Mouse (Mus musculus) thymus, postnatal 25 days (tissue): ENCODE results near the gene Klk1b9.
A peak's percentile ranks its signal among the peaks of the same experiment; 100 is the strongest.
"Not testable (repeated sequence)": the region's sequence is repeated elsewhere in the genome, so short reads cannot be mapped to it uniquely, and the experiment has no call there.

Experiments used
- DNase-seq: peaks from one replicate; pipeline ENCODE4 v3.0.0; 2022

The Klk1b9 gene

GRCm38 (mm10) chr7:43975761-43976160 is at the start of gene Klk1b9:
Gene Klk1b9 (plus strand): TSS chr7:43976061.
- DNase-seq = not testable (repeated sequence)

GRCm38 (mm10) chr7:43928521-43928920 is 47.3 kb upstream of the Klk1b9 start:
- DNase-seq = peak; percentile 10

GRCm38 (mm10) chr7:43932337-43932736 is 43.5 kb upstream of the Klk1b9 start:
- no peak for DNase-seq

- DNase-seq = no peak
These were observed 42.4 kb upstream of the Klk1b9 start, which contains the start of gene Klk15 for GRCm38 (mm10) chr7:43933440-43933839. Gene Klk15 (plus strand): TSS chr7:43933740.

- DNase-seq = no peak
These were observed 41.1 kb upstream of the Klk1b9 start for GRCm38 (mm10) chr7:43934747-43935146.

- no peak for DNase-seq
These were observed 39.3 kb upstream of the Klk1b9 start for GRCm38 (mm10) chr7:43936551-43936950.

GRCm38 (mm10) chr7:43942293-43942692 is 33.6 kb upstream of the Klk1b9 start:
- DNase-seq = not testable (repeated sequence)

- no peak for DNase-seq
These were observed 31.1 kb upstream of the Klk1b9 start for GRCm38 (mm10) chr7:43944727-43945264.

- no peak for DNase-seq
These were observed 25.5 kb upstream of the Klk1b9 start, which contains the start of gene Klk1b8 for GRCm38 (mm10) chr7:43950364-43950763. Gene Klk1b8 (plus strand): TSS chr7:43950664.

GRCm38 (mm10) chr7:43952703-43953102 is 23.2 kb upstream of the Klk1b9 start:
- no peak for DNase-seq

- DNase-seq = no peak
These were observed 9.4 kb upstream of the Klk1b9 start, which contains the start of gene Klk1b1 for GRCm38 (mm10) chr7:43966451-43966850. Gene Klk1b1 (plus strand): TSS chr7:43966751.

- DNase-seq = no peak
These were observed 8.8 kb upstream of the Klk1b9 start for GRCm38 (mm10) chr7:43967058-43967457.

- no peak for DNase-seq
These were observed 8.2 kb upstream of the Klk1b9 start for GRCm38 (mm10) chr7:43967612-43968011.

GRCm38 (mm10) chr7:43985657-43986056 is 9.8 kb downstream of the Klk1b9 start:
- DNase-seq = no peak

- DNase-seq = not testable (repeated sequence)
These were observed 19.0 kb downstream of the Klk1b9 start for GRCm38 (mm10) chr7:43994821-43995220.

- not testable (repeated sequence) for DNase-seq
These were observed 19.7 kb downstream of the Klk1b9 start, which contains the start of gene Klk1b11 for GRCm38 (mm10) chr7:43995577-43995976. Gene Klk1b11 (plus strand): TSS chr7:43995877.

- DNase-seq = no peak
These were observed 29.0 kb downstream of the Klk1b9 start for GRCm38 (mm10) chr7:44004847-44005246.

GRCm38 (mm10) chr7:44011868-44012267 is 36.0 kb downstream of the Klk1b9 start, which contains the start of gene Klk1b26:
Gene Klk1b26 (plus strand): TSS chr7:44012168.
- DNase-seq = not testable (repeated sequence)

- not testable (repeated sequence) for DNase-seq
These were observed 38.8 kb downstream of the Klk1b9 start for GRCm38 (mm10) chr7:44014666-44015065.

- DNase-seq = no peak
These were observed 39.2 kb downstream of the Klk1b9 start for GRCm38 (mm10) chr7:44015071-44015470.
